Mouse (Mus musculus): ENCODE data around the gene Hip1. TPM values are rescaled to one million over a fixed set of nuclear protein-coding genes. Genes with fewer than 3 reads are reported as not detected.

Hip1 gene
- polyA plus RNA-seq, 1 experiment from 2014 or later = 5.9 TPM

GRCm38 (mm10) chr5:135508284-135508683 is 36.6 kb downstream of the Hip1 start:
- Histone ChIP-seq H3K36me3 (ENCODE audit: control insufficient read depth, insufficient read depth) (no peaks in the 10 kb centered on the region), H3K27ac (ENCODE audit: low read depth, low read length) (no peak overlapping the region), H3K4me2 (replicated peaks; ENCODE audit: low read depth) (no peak overlapping the region), H3K9ac (ENCODE audit: low read depth, low read length) (no peak overlapping the region), H3K27me3 (replicated peaks; ENCODE audit: control insufficient read depth, insufficient read depth, low read length) (no peaks in the 10 kb centered on the region), H3K4me3 (ENCODE audit: low read depth, low read length) (no peak overlapping the region), H3K9me3 (ENCODE audit: control insufficient read depth) (no peaks in the 10 kb centered on the region), H3K4me1 (replicated peaks; ENCODE audit: control insufficient read depth, insufficient read depth, low read length) (no peaks in the 10 kb centered on the region)
- ATAC-seq = no peak
- 75% methylated on average over 3 of the region's 3 CpGs for whole genome bisulfite sequencing
- no peak for TF ChIP-seq CTCF (IDR thresholded peaks at IDR 0.05; ENCODE audit: low read depth)

- H3K4me2 ChIP-seq (replicated peaks; ENCODE audit: low read depth) = no peak overlapping the region
- no peak overlapping the region for H3K27ac ChIP-seq (ENCODE audit: low read depth, low read length)
- no peak overlapping the region for H3K9ac ChIP-seq (ENCODE audit: low read depth, low read length)
- no peak overlapping the region for H3K4me3 ChIP-seq (ENCODE audit: low read depth, low read length)
- 58% methylated on average over 18 of the region's 18 CpGs for WGBS
- H3K9me3 ChIP-seq (ENCODE audit: control insufficient read depth) = no peaks in the 10 kb centered on the region
- H3K4me1 ChIP-seq (replicated peaks; ENCODE audit: control insufficient read depth, insufficient read depth, low read length) = no peaks in the 10 kb centered on the region
- no peaks in the 10 kb centered on the region for H3K36me3 ChIP-seq (ENCODE audit: control insufficient read depth, insufficient read depth)
- H3K27me3 ChIP-seq (replicated peaks; ENCODE audit: control insufficient read depth, insufficient read depth, low read length) = no peaks in the 10 kb centered on the region
- no peak for ATAC-seq
- TF ChIP-seq CTCF (IDR thresholded peaks at IDR 0.05; ENCODE audit: low read depth) = no peak
Observed at GRCm38 (mm10) chr5:135507561-135508273, 37.2 kb downstream of the Hip1 start.

- Histone ChIP-seq H3K27me3 (replicated peaks; ENCODE audit: control insufficient read depth, insufficient read depth, low read length) (no peaks in the 10 kb centered on the region), H3K9me3 (ENCODE audit: control insufficient read depth) (no peaks in the 10 kb centered on the region), H3K4me1 (replicated peaks; ENCODE audit: control insufficient read depth, insufficient read depth, low read length) (no peaks in the 10 kb centered on the region), H3K27ac (ENCODE audit: low read depth, low read length) (no peak overlapping the region), H3K36me3 (ENCODE audit: control insufficient read depth, insufficient read depth) (no peaks in the 10 kb centered on the region), H3K4me2 (replicated peaks; ENCODE audit: low read depth) (no peak overlapping the region), H3K9ac (ENCODE audit: low read depth, low read length) (no peak overlapping the region), H3K4me3 (ENCODE audit: low read depth, low read length) (no peak overlapping the region)
- TF ChIP-seq CTCF (IDR thresholded peaks at IDR 0.05; ENCODE audit: low read depth) = no peak
- ATAC-seq = no peak
- 47% methylated on average over 5 of the region's 5 CpGs for WGBS
Observed at GRCm38 (mm10) chr5:135505442-135505841, 39.5 kb downstream of the Hip1 start.

GRCm38 (mm10) chr5:135502931-135503330 is 42.0 kb downstream of the Hip1 start:
- Histone ChIP-seq H3K36me3 (ENCODE audit: control insufficient read depth, insufficient read depth) (no peaks in the 10 kb centered on the region), H3K9ac (ENCODE audit: low read depth, low read length) (no peak overlapping the region), H3K27me3 (replicated peaks; ENCODE audit: control insufficient read depth, insufficient read depth, low read length) (no peaks in the 10 kb centered on the region), H3K27ac (ENCODE audit: low read depth, low read length) (no peak overlapping the region), H3K9me3 (ENCODE audit: control insufficient read depth) (no peaks in the 10 kb centered on the region), H3K4me3 (ENCODE audit: low read depth, low read length) (no peak overlapping the region), H3K4me1 (replicated peaks; ENCODE audit: control insufficient read depth, insufficient read depth, low read length) (no peaks in the 10 kb centered on the region), H3K4me2 (replicated peaks; ENCODE audit: low read depth) (no peak overlapping the region)
- no peak for ATAC-seq
- WGBS = 86% methylated on average over 7 of the region's 7 CpGs
- TF ChIP-seq CTCF (IDR thresholded peaks at IDR 0.05; ENCODE audit: low read depth) = no peak

- Histone ChIP-seq H3K9ac (ENCODE audit: low read depth, low read length) (no peak overlapping the region), H3K27ac (ENCODE audit: low read depth, low read length) (no peak overlapping the region), H3K9me3 (ENCODE audit: control insufficient read depth) (no peaks in the 10 kb centered on the region), H3K4me3 (ENCODE audit: low read depth, low read length) (no peak overlapping the region), H3K36me3 (ENCODE audit: control insufficient read depth, insufficient read depth) (no peaks in the 10 kb centered on the region), H3K4me2 (replicated peaks; ENCODE audit: low read depth) (no peak overlapping the region), H3K4me1 (replicated peaks; ENCODE audit: control insufficient read depth, insufficient read depth, low read length) (no peaks in the 10 kb centered on the region), H3K27me3 (replicated peaks; ENCODE audit: control insufficient read depth, insufficient read depth, low read length) (no peaks in the 10 kb centered on the region)
- no peak for ATAC-seq
- WGBS = 84% methylated on average over 8 of the region's 8 CpGs
- no peak for TF ChIP-seq CTCF (IDR thresholded peaks at IDR 0.05; ENCODE audit: low read depth)
Observed at GRCm38 (mm10) chr5:135502027-135502426, 42.9 kb downstream of the Hip1 start.

- Histone ChIP-seq H3K27me3 (replicated peaks; ENCODE audit: control insufficient read depth, insufficient read depth, low read length) (no peaks in the 10 kb centered on the region), H3K4me1 (replicated peaks; ENCODE audit: control insufficient read depth, insufficient read depth, low read length) (no peaks in the 10 kb centered on the region), H3K4me3 (ENCODE audit: low read depth, low read length) (no peak overlapping the region), H3K4me2 (replicated peaks; ENCODE audit: low read depth) (no peak overlapping the region), H3K36me3 (ENCODE audit: control insufficient read depth, insufficient read depth) (no peaks in the 10 kb centered on the region), H3K9me3 (ENCODE audit: control insufficient read depth) (no peaks in the 10 kb centered on the region), H3K27ac (ENCODE audit: low read depth, low read length) (no peak overlapping the region), H3K9ac (ENCODE audit: low read depth, low read length) (no peak overlapping the region)
- TF ChIP-seq CTCF (IDR thresholded peaks at IDR 0.05; ENCODE audit: low read depth) = no peak
- no peak for ATAC-seq
- 75% methylated on average over 3 of the region's 3 CpGs for WGBS
Observed at GRCm38 (mm10) chr5:135498914-135499313, 46.0 kb downstream of the Hip1 start.

All from intestine, postnatal 0 days (tissue).